Mouse (Mus musculus) left cerebral cortex, postnatal 25 days (tissue): Measurements from ENCODE around the gene Nkain2. TPM values are rescaled to one million over a fixed set of nuclear protein-coding genes. Genes with fewer than 3 reads are reported as not detected.

Experiments used
- DNase-seq, 2 experiments: peaks; one replicate each; pipeline ENCODE4 v3.0.0; 2022; ENCODE audit warnings: low spot score in 2 of 2, mixed read lengths in 1 of 2
- intact Hi-C: fragments of 180-260 bp; cut with DNase I; formaldehyde crosslinking; loops from one replicate; pipeline ENCODE4 v1.15.1; 2025
- total RNA-seq, 2 experiments: library from RNA; stranded (reverse); gene quantifications; 2 replicates each; pipeline ENCODE4 v1.2.3; 2021

The Nkain2 gene
- total RNA-seq, 2 experiments from 2014 or later, result 30.0 to 30.2 TPM

- DNase-seq, result no peak
- intact Hi-C loops, result no loop called here
These were observed 1016.9 kb downstream of the Nkain2 start for GRCm38 (mm10) chr10:31873323-31873895.

- intact Hi-C loops, result no loop called here
- DNase-seq, result no peak
These were observed 1022.0 kb downstream of the Nkain2 start for GRCm38 (mm10) chr10:31868275-31868674.

- intact Hi-C loops, result no loop called here
- no peak for DNase-seq
These were observed 1063.2 kb downstream of the Nkain2 start for GRCm38 (mm10) chr10:31827041-31827440.

- peak in 1 of 2 experiments; percentile 5 for DNase-seq
- intact Hi-C loops, result no loop called here
These were observed 1077.7 kb downstream of the Nkain2 start for GRCm38 (mm10) chr10:31812543-31812942.

- peak; percentile 62 to 66 for DNase-seq
- intact Hi-C loops, result loop anchor here (5.0 kb wide), 3 partner anchors 1150 to 1960 kb away; partner anchors contain the start of gene Nkain2
These were observed 1147.7 kb downstream of the Nkain2 start for GRCm38 (mm10) chr10:31742443-31743057.

- intact Hi-C loops, result no loop called here
- DNase-seq, result no peak
These were observed 1162.2 kb downstream of the Nkain2 start for GRCm38 (mm10) chr10:31728036-31728435.

GRCm38 (mm10) chr10:31647270-31647669, 1243.0 kb downstream of the Nkain2 start:
- DNase-seq, result no peak
- intact Hi-C loops, result no loop called here

GRCm38 (mm10) chr10:31646083-31646482, 1244.2 kb downstream of the Nkain2 start:
- intact Hi-C loops, result no loop called here

More at GRCm38 (mm10) chr10:31646083-31646482, 1244.2 kb downstream of the Nkain2 start:
- DNase-seq, result no peak

Other genes with a start within 250 kb of the Nkain2 start
- gene Trdn, start 190.1 kb upstream of the Nkain2 start, total RNA-seq, result under 1 TPM; 0.57 to 0.96 TPM